Mouse (Mus musculus): ENCODE data around the gene Tmem43. TPM values are rescaled to one million over a fixed set of nuclear protein-coding genes. Genes with fewer than 3 reads are reported as not detected.
A peak's percentile ranks its signal among the peaks of the same experiment; 100 is the strongest.

Tmem43 gene
- total and polyA plus RNA-seq, 3 experiments, result 2.3 to 21.0 (median 16.2) TPM

- DNase-seq (ENCODE audit: low spot score), result no peak
- Histone ChIP-seq H3K36me3 (replicated peaks) (peaks cover 94% of the 10 kb centered on the region), H3K4me3 (ENCODE audit: low read depth, low read length) (no peak overlapping the region)
Observed at GRCm38 (mm10) chr6:91494526-91494925, 21.0 kb downstream of the Tmem43 start.

GRCm38 (mm10) chr6:91503302-91503701 is 29.8 kb downstream of the Tmem43 start:
- ATAC-seq (ENCODE audit: extremely low read depth, insufficient number of reproducible peaks, low FRiP score, poor library complexity, severe bottlenecking) (no peak), DNase-seq (ENCODE audit: low spot score) (no peak)
- no peak for TF ChIP-seq GATA2 (IDR thresholded peaks at IDR 0.05; ENCODE audit: borderline replicate concordance, low read depth, low read length)
- TF ChIP-seq POLR2AphosphoS5 (IDR thresholded peaks at IDR 0.05; ENCODE audit: insufficient replicate concordance, low read depth, low read length), result no peak
- TF ChIP-seq GATA1 (IDR thresholded peaks at IDR 0.05; ENCODE audit: borderline replicate concordance, low read length), result no peak
- no peak for TF ChIP-seq TAL1 (conservative IDR thresholded peaks at IDR 0.05; ENCODE audit: low read depth, low read length)
- TF ChIP-seq CTCF (IDR thresholded peaks at IDR 0.05; ENCODE audit: low read depth, low read length), result no peak
- H3K4me1 ChIP-seq (ENCODE audit: insufficient read depth, low read depth, low read length), result no peaks in the 10 kb centered on the region
- H3K9me3 ChIP-seq (replicated peaks), result no peaks in the 10 kb centered on the region
- no peak overlapping the region for H3K4me3 ChIP-seq (ENCODE audit: low read depth, low read length)
- no peaks in the 10 kb centered on the region for H3K27me3 ChIP-seq (ENCODE audit: insufficient read depth, low read length)
- H3K36me3 ChIP-seq (replicated peaks), result peaks cover 94% of the 10 kb centered on the region

More at GRCm38 (mm10) chr6:91494526-91494925, 21.0 kb downstream of the Tmem43 start:
- TF ChIP-seq GATA2 (IDR thresholded peaks at IDR 0.05; ENCODE audit: borderline replicate concordance, low read depth, low read length), result no peak
- TF ChIP-seq POLR2AphosphoS5 (IDR thresholded peaks at IDR 0.05; ENCODE audit: insufficient replicate concordance, low read depth, low read length), result no peak
- no peak for TF ChIP-seq CTCF (IDR thresholded peaks at IDR 0.05; ENCODE audit: low read depth, low read length)
- TF ChIP-seq TAL1 (conservative IDR thresholded peaks at IDR 0.05; ENCODE audit: low read depth, low read length), result no peak
- no peak for TF ChIP-seq GATA1 (IDR thresholded peaks at IDR 0.05; ENCODE audit: borderline replicate concordance, low read length)
- ATAC-seq (ENCODE audit: extremely low read depth, insufficient number of reproducible peaks, low FRiP score, poor library complexity, severe bottlenecking), result no peak
- no peaks in the 10 kb centered on the region for H3K27me3 ChIP-seq (ENCODE audit: insufficient read depth, low read length)
- no peaks in the 10 kb centered on the region for H3K4me1 ChIP-seq (ENCODE audit: insufficient read depth, low read depth, low read length)
- no peaks in the 10 kb centered on the region for H3K9me3 ChIP-seq (replicated peaks)

GRCm38 (mm10) chr6:91506036-91506435 is 32.5 kb downstream of the Tmem43 start:
- no peak for ATAC-seq (ENCODE audit: extremely low read depth, insufficient number of reproducible peaks, low FRiP score, poor library complexity, severe bottlenecking)

GRCm38 (mm10) chr6:91508041-91508440 is 34.5 kb downstream of the Tmem43 start:
- Histone ChIP-seq H3K9me3 (replicated peaks) (no peaks in the 10 kb centered on the region), H3K4me3 (ENCODE audit: low read depth, low read length) (no peak overlapping the region), H3K27me3 (ENCODE audit: insufficient read depth, low read length) (no peaks in the 10 kb centered on the region), H3K4me1 (ENCODE audit: insufficient read depth, low read depth, low read length) (no peaks in the 10 kb centered on the region; the same call in 1 of the 2 replicates), H3K36me3 (replicated peaks) (peaks cover 91% of the 10 kb centered on the region)
- ATAC-seq (ENCODE audit: extremely low read depth, insufficient number of reproducible peaks, low FRiP score, poor library complexity, severe bottlenecking) (no peak), DNase-seq (ENCODE audit: low spot score) (no peak)
- TF ChIP-seq CTCF (IDR thresholded peaks at IDR 0.05; ENCODE audit: low read depth, low read length) (no peak), GATA1 (IDR thresholded peaks at IDR 0.05; ENCODE audit: borderline replicate concordance, low read length) (no peak), TAL1 (conservative IDR thresholded peaks at IDR 0.05; ENCODE audit: low read depth, low read length) (no peak)

More at GRCm38 (mm10) chr6:91506036-91506435, 32.5 kb downstream of the Tmem43 start:
- TF ChIP-seq GATA2 (IDR thresholded peaks at IDR 0.05; ENCODE audit: borderline replicate concordance, low read depth, low read length), result no peak
- TF ChIP-seq CTCF (IDR thresholded peaks at IDR 0.05; ENCODE audit: low read depth, low read length), result no peak
- TF ChIP-seq TAL1 (conservative IDR thresholded peaks at IDR 0.05; ENCODE audit: low read depth, low read length), result no peak
- no peak for TF ChIP-seq POLR2AphosphoS5 (IDR thresholded peaks at IDR 0.05; ENCODE audit: insufficient replicate concordance, low read depth, low read length)
- TF ChIP-seq GATA1 (IDR thresholded peaks at IDR 0.05; ENCODE audit: borderline replicate concordance, low read length), result no peak
- DNase-seq (ENCODE audit: low spot score), result no peak
- Histone ChIP-seq H3K9me3 (replicated peaks) (no peaks in the 10 kb centered on the region), H3K36me3 (replicated peaks) (peaks cover 93% of the 10 kb centered on the region), H3K4me1 (ENCODE audit: insufficient read depth, low read depth, low read length) (no peaks in the 10 kb centered on the region; the same call in 1 of the 2 replicates), H3K27me3 (ENCODE audit: insufficient read depth, low read length) (no peaks in the 10 kb centered on the region), H3K4me3 (ENCODE audit: low read depth, low read length) (no peak overlapping the region)

- H3K4me1 ChIP-seq (ENCODE audit: insufficient read depth, low read depth, low read length), result peaks cover 8% of the 10 kb centered on the region; the same call in 1 of the 2 replicates
- no peak overlapping the region for H3K4me3 ChIP-seq (ENCODE audit: low read depth, low read length)
- peaks cover 83% of the 10 kb centered on the region for H3K36me3 ChIP-seq (replicated peaks)
- no peak for TF ChIP-seq GATA1 (IDR thresholded peaks at IDR 0.05; ENCODE audit: borderline replicate concordance, low read length)
- TF ChIP-seq CTCF (IDR thresholded peaks at IDR 0.05; ENCODE audit: low read depth, low read length), result peak; percentile 77
- ATAC-seq (ENCODE audit: extremely low read depth, insufficient number of reproducible peaks, low FRiP score, poor library complexity, severe bottlenecking) (peak; percentile 40; the same call in 1 of the 2 replicates), DNase-seq (ENCODE audit: low spot score) (peak; percentile 68)
- H3K9me3 ChIP-seq (replicated peaks), result no peaks in the 10 kb centered on the region
- H3K27me3 ChIP-seq (ENCODE audit: insufficient read depth, low read length), result no peaks in the 10 kb centered on the region
Observed at GRCm38 (mm10) chr6:91509326-91509725, 35.8 kb downstream of the Tmem43 start.

- Histone ChIP-seq H3K4me3 (ENCODE audit: low read depth, low read length) (no peak overlapping the region), H3K9me3 (replicated peaks) (no peaks in the 10 kb centered on the region), H3K36me3 (replicated peaks) (peaks cover 74% of the 10 kb centered on the region), H3K27me3 (ENCODE audit: insufficient read depth, low read length) (no peaks in the 10 kb centered on the region), H3K4me1 (ENCODE audit: insufficient read depth, low read depth, low read length) (peaks cover 14% of the 10 kb centered on the region)
- TF ChIP-seq TAL1 (conservative IDR thresholded peaks at IDR 0.05; ENCODE audit: low read depth, low read length), result no peak
- DNase-seq (ENCODE audit: low spot score) (no peak), ATAC-seq (ENCODE audit: extremely low read depth, insufficient number of reproducible peaks, low FRiP score, poor library complexity, severe bottlenecking) (no peak)
Observed at GRCm38 (mm10) chr6:91510211-91510610, 36.7 kb downstream of the Tmem43 start.

- ATAC-seq (ENCODE audit: extremely low read depth, insufficient number of reproducible peaks, low FRiP score, poor library complexity, severe bottlenecking) (no peak), DNase-seq (ENCODE audit: low spot score) (no peak)
- no peak overlapping the region for H3K4me3 ChIP-seq (ENCODE audit: low read depth, low read length)
- H3K36me3 ChIP-seq (replicated peaks), result peaks cover 62% of the 10 kb centered on the region
- peaks cover 40% of the 10 kb centered on the region for H3K4me1 ChIP-seq (ENCODE audit: insufficient read depth, low read depth, low read length)
- no peaks in the 10 kb centered on the region for H3K9me3 ChIP-seq (replicated peaks)
- TF ChIP-seq TAL1 (conservative IDR thresholded peaks at IDR 0.05; ENCODE audit: low read depth, low read length) (no peak), GATA2 (IDR thresholded peaks at IDR 0.05; ENCODE audit: borderline replicate concordance, low read depth, low read length) (no peak), POLR2AphosphoS5 (IDR thresholded peaks at IDR 0.05; ENCODE audit: insufficient replicate concordance, low read depth, low read length) (no peak), GATA1 (IDR thresholded peaks at IDR 0.05; ENCODE audit: borderline replicate concordance, low read length) (no peak), CTCF (IDR thresholded peaks at IDR 0.05; ENCODE audit: low read depth, low read length) (no peak)
- no peaks in the 10 kb centered on the region for H3K27me3 ChIP-seq (ENCODE audit: insufficient read depth, low read length)
Observed at GRCm38 (mm10) chr6:91514135-91514534, 40.6 kb downstream of the Tmem43 start.
